Mouse (Mus musculus): Measurements from ENCODE around the gene Olfr54.

- TF ChIP-seq POLR2A (IDR thresholded peaks at IDR 0.05; ENCODE audit: insufficient read depth, low read length), result no peak
- TF ChIP-seq EP300 (IDR thresholded peaks at IDR 0.05; ENCODE audit: insufficient read depth, low read depth, low read length), result no peak
These were observed 37.6 kb downstream of the Olfr54 start for GRCm38 (mm10) chr11:51051678-51052077.
